ENCODE assay signal across 23 mouse cellular contexts in the genomic region with DNA sequence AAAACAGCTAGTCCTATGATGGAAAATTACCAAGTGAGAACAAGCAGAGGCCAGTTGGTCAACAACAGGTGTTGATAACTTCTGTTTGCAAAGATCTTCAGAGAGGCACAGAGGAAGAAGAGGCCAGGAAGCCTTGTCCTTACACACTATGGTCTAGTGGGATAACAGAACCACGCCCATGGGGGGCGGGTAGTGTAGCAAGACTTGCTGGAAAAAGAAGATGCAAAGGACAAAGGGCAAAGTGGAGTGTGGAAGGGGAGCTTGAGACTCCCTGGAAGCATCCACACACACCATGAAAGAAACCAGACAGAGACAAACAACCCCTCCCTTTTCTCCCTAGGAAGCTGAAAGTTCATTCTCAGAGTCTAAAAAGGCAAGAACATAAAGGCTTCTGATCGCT. TPM values are rescaled to one million over a fixed set of nuclear protein-coding genes. Genes with fewer than 3 reads are reported as not detected.
A peak's percentile ranks its signal among the peaks of the same experiment; 100 is the strongest.
DNase-seq lines count a peak whose midpoint lies in the region; ATAC-seq and TF ChIP-seq lines count a peak whose summit lies in the region.
"Had no signal": no experiment of that assay in that cellular context is flagged by ENCODE, and none has a peak within 500 bp of the region (broad histone marks: within the 10 kb centered on the region; RNA-seq: fewer than 3 reads in every experiment).

No protein-coding gene starts in this region.

- H3K36me3 ChIP-seq in heart, embryonic 13.5 days, result peaks cover 13% of the 10 kb centered on the region
- peaks cover 7% of the 10 kb centered on the region; the same call in 1 of the 2 replicates for H3K36me3 ChIP-seq in heart, embryonic 12.5 days
- no peaks in the 10 kb centered on the region for H3K36me3 ChIP-seq in midbrain, embryonic 11.5 days (ENCODE audit: control insufficient read depth, insufficient read depth, low read length)
- H3K36me3 ChIP-seq in midbrain, postnatal 0 days (ENCODE audit: insufficient read depth, low read length), result 0 out of 2 replicates have a peak, but pooled peaks cover 3% of the 10 kb centered on the region
- H3K36me3 ChIP-seq in forebrain, embryonic 11.5 days (ENCODE audit: control insufficient read depth, insufficient read depth, low read length), result no peaks in the 10 kb centered on the region
- H3K36me3 ChIP-seq: hindbrain, embryonic 12.5 days; intestine, embryonic 15.5 days had no signal

- WGBS in heart, embryonic 13.5 days, result 68% methylated on average over 3 of the region's 3 CpGs
- 85% methylated on average over 3 of the region's 3 CpGs for WGBS in heart, embryonic 12.5 days
- WGBS in midbrain, embryonic 11.5 days, result 87% methylated on average over 3 of the region's 3 CpGs
- WGBS in midbrain, postnatal 0 days, result 89% methylated on average over 3 of the region's 3 CpGs
- WGBS in forebrain, embryonic 11.5 days, result 99% methylated on average over 3 of the region's 3 CpGs

- peak; percentile 51 for DNase-seq in midbrain, embryonic 11.5 days (ENCODE audit: low spot score, missing footprints)
- no peak for DNase-seq in midbrain, postnatal 0 days (ENCODE audit: low spot score)
- peak; percentile 50 for DNase-seq in c-Kit-positive CD71-positive TER-119-positive erythroid progenitor cells, embryonic 14.5 days (ENCODE audit: low spot score)
- no peak for DNase-seq in urinary bladder, postnatal 10 days (ENCODE audit: low spot score)
- no peak for DNase-seq in forebrain, embryonic 11.5 days (ENCODE audit: low spot score)
- DNase-seq: adrenal gland, postnatal 10 days; B cell, adult 2 months; cerebellum, adult 11-12 months; cerebellum, postnatal 25 days; layer of hippocampus, postnatal 36 days; left cerebral cortex, postnatal 4 days; lung, postnatal 4 days; right cerebral cortex, postnatal 14 days; thymus, postnatal 25 days had no signal

- TF ChIP-seq CTCF in midbrain, postnatal 0 days (IDR thresholded peaks at IDR 0.05), result no peak

- peaks cover 60% of the 10 kb centered on the region for H3K4me1 ChIP-seq in heart, embryonic 13.5 days
- H3K4me1 ChIP-seq in heart, embryonic 12.5 days (replicated peaks), result peaks cover 50% of the 10 kb centered on the region
- H3K4me1 ChIP-seq in midbrain, embryonic 11.5 days (ENCODE audit: control insufficient read depth, insufficient read depth, low read length), result peaks cover 19% of the 10 kb centered on the region
- peaks cover 12% of the 10 kb centered on the region; the same call in 1 of the 2 replicates for H3K4me1 ChIP-seq in midbrain, postnatal 0 days (ENCODE audit: insufficient read depth, low read length)
- peaks cover 12% of the 10 kb centered on the region; the same call in 1 of the 2 replicates for H3K4me1 ChIP-seq in forebrain, embryonic 11.5 days (replicated peaks; ENCODE audit: control insufficient read depth, insufficient read depth, low read length)

- no peaks in the 10 kb centered on the region for H3K9me3 ChIP-seq in heart, embryonic 13.5 days
- H3K9me3 ChIP-seq in heart, embryonic 12.5 days (replicated peaks), result no peaks in the 10 kb centered on the region
- H3K9me3 ChIP-seq in midbrain, embryonic 11.5 days (ENCODE audit: control insufficient read depth, low read length), result no peaks in the 10 kb centered on the region
- no peaks in the 10 kb centered on the region for H3K9me3 ChIP-seq in midbrain, postnatal 0 days (ENCODE audit: low read length)
- no peaks in the 10 kb centered on the region for H3K9me3 ChIP-seq in forebrain, embryonic 11.5 days (ENCODE audit: control insufficient read depth, low read length)
- H3K9me3 ChIP-seq: forebrain, embryonic 13.5 days; G1E; hindbrain, embryonic 12.5 days; intestine, embryonic 15.5 days; midbrain, embryonic 10.5 days; neural tube, embryonic 13.5 days; stomach, embryonic 15.5 days had no signal

- H3K4me2 ChIP-seq in heart, embryonic 13.5 days, result peak overlapping the region; percentile 0; the same call in 1 of the 2 replicates
- H3K4me2 ChIP-seq in heart, embryonic 12.5 days, result no peak overlapping the region
- no peak overlapping the region for H3K4me2 ChIP-seq in midbrain, embryonic 11.5 days
- no peak overlapping the region for H3K4me2 ChIP-seq in midbrain, postnatal 0 days (ENCODE audit: low read depth, low read length, poor library complexity, severe bottlenecking)
- no peak overlapping the region for H3K4me2 ChIP-seq in forebrain, embryonic 11.5 days (ENCODE audit: low read depth, low read length, severe bottlenecking)
- H3K4me2 ChIP-seq: forebrain, embryonic 13.5 days; hindbrain, embryonic 12.5 days; intestine, embryonic 15.5 days; neural tube, embryonic 13.5 days; stomach, embryonic 15.5 days had no signal

- no peak for ATAC-seq in heart, embryonic 13.5 days (ENCODE audit: extremely low read depth, insufficient number of reproducible peaks, low FRiP score, low TSS enrichment)
- no peak for ATAC-seq in heart, embryonic 12.5 days (ENCODE audit: insufficient number of reproducible peaks, low FRiP score)
- ATAC-seq in midbrain, embryonic 11.5 days (ENCODE audit: low FRiP score), result no peak
- ATAC-seq in midbrain, postnatal 0 days (ENCODE audit: low FRiP score), result no peak
- no peak for ATAC-seq in forebrain, embryonic 11.5 days (replicated peaks; ENCODE audit: low FRiP score)
- ATAC-seq: forebrain, embryonic 13.5 days; intestine, embryonic 15.5 days had no signal

- H3K4me3 ChIP-seq in heart, embryonic 13.5 days, result no peak overlapping the region
- H3K4me3 ChIP-seq in heart, embryonic 12.5 days, result no peak overlapping the region
- no peak overlapping the region for H3K4me3 ChIP-seq in midbrain, embryonic 11.5 days (ENCODE audit: low read depth, low read length)
- no peak overlapping the region for H3K4me3 ChIP-seq in midbrain, postnatal 0 days (ENCODE audit: low read depth, low read length)
- H3K4me3 ChIP-seq in forebrain, embryonic 11.5 days (ENCODE audit: low read depth, low read length), result no peak overlapping the region
- H3K4me3 ChIP-seq: forebrain, embryonic 13.5 days; hindbrain, embryonic 12.5 days; intestine, embryonic 15.5 days; midbrain, embryonic 10.5 days; neural tube, embryonic 13.5 days; stomach, embryonic 15.5 days had no signal

- H3K27ac ChIP-seq in heart, embryonic 13.5 days (replicated peaks), result no peak overlapping the region
- no peak overlapping the region for H3K27ac ChIP-seq in heart, embryonic 12.5 days (ENCODE audit: poor library complexity, severe bottlenecking)
- no peak overlapping the region for H3K27ac ChIP-seq in midbrain, embryonic 11.5 days (ENCODE audit: low read depth, low read length)
- H3K27ac ChIP-seq in midbrain, postnatal 0 days (ENCODE audit: low read depth, low read length), result no peak overlapping the region
- H3K27ac ChIP-seq in forebrain, embryonic 11.5 days (ENCODE audit: low read depth, low read length), result no peak overlapping the region
- H3K27ac ChIP-seq: forebrain, embryonic 13.5 days; hindbrain, embryonic 12.5 days; intestine, embryonic 15.5 days; midbrain, embryonic 10.5 days; neural tube, embryonic 13.5 days; stomach, embryonic 15.5 days had no signal

- H3K9ac ChIP-seq in heart, embryonic 13.5 days, result no peak overlapping the region
- no peak overlapping the region for H3K9ac ChIP-seq in heart, embryonic 12.5 days
- H3K9ac ChIP-seq in midbrain, embryonic 11.5 days (ENCODE audit: low read length), result no peak overlapping the region
- no peak overlapping the region for H3K9ac ChIP-seq in midbrain, postnatal 0 days (replicated peaks; ENCODE audit: low read length, poor library complexity, severe bottlenecking)
- no peak overlapping the region for H3K9ac ChIP-seq in forebrain, embryonic 11.5 days (ENCODE audit: low read length)
- H3K9ac ChIP-seq: forebrain, embryonic 13.5 days; hindbrain, embryonic 12.5 days; intestine, embryonic 15.5 days; neural tube, embryonic 13.5 days; stomach, embryonic 15.5 days had no signal

- no peaks in the 10 kb centered on the region for H3K27me3 ChIP-seq in heart, embryonic 13.5 days (replicated peaks)
- no peaks in the 10 kb centered on the region for H3K27me3 ChIP-seq in heart, embryonic 12.5 days (replicated peaks)
- no peaks in the 10 kb centered on the region for H3K27me3 ChIP-seq in midbrain, embryonic 11.5 days (ENCODE audit: control insufficient read depth, insufficient read depth, low read length)
- H3K27me3 ChIP-seq in midbrain, postnatal 0 days (ENCODE audit: insufficient read depth, low read length), result no peaks in the 10 kb centered on the region
- H3K27me3 ChIP-seq in forebrain, embryonic 11.5 days (ENCODE audit: control insufficient read depth, insufficient read depth, low read length), result no peaks in the 10 kb centered on the region
- H3K27me3 ChIP-seq: forebrain, embryonic 13.5 days; hindbrain, embryonic 12.5 days; intestine, embryonic 15.5 days; neural tube, embryonic 13.5 days; stomach, embryonic 15.5 days had no signal

RNA-seq across cellular contexts. Expression of gene Ints3, which starts 3.8 kb away (rescaled TPM):
- 17.5 and 19.8 TPM in 2 replicates for polyA plus RNA-seq in heart, embryonic 13.5 days (2015; fragmentation: Nextera tagmentation; extraction: Ambion mirVana)
- polyA plus RNA-seq in heart, embryonic 12.5 days (2016; fragmentation: Nextera tagmentation; extraction: Ambion mirVana), result 31.1 and 32.2 TPM in 2 replicates
- 34.4 and 34.7 TPM in 2 replicates for polyA plus RNA-seq in midbrain, embryonic 11.5 days (2014; fragmentation: Nextera tagmentation; extraction: Ambion mirVana)
- total RNA-seq in midbrain, postnatal 0 days (2014; rRNA removed), result 58.5 and 61.8 TPM in 2 replicates
- polyA plus RNA-seq in midbrain, postnatal 0 days (2015; fragmentation: Nextera tagmentation; extraction: Ambion mirVana), result 19.7 and 22.3 TPM in 2 replicates
- 50.5 and 55.3 TPM in 2 replicates for polyA plus RNA-seq in forebrain, embryonic 11.5 days (2014; fragmentation: Nextera tagmentation; extraction: Ambion mirVana)

RNA-seq across cellular contexts. Expression of gene Npr1, which starts 36.1 kb away (rescaled TPM):
- polyA plus RNA-seq in heart, embryonic 13.5 days (2015; fragmentation: Nextera tagmentation; extraction: Ambion mirVana), result 9.7 and 11.4 TPM in 2 replicates
- 8.2 and 8.9 TPM in 2 replicates for polyA plus RNA-seq in heart, embryonic 12.5 days (2016; fragmentation: Nextera tagmentation; extraction: Ambion mirVana)
- polyA plus RNA-seq in midbrain, embryonic 11.5 days (2014; fragmentation: Nextera tagmentation; extraction: Ambion mirVana), result 2.4 and 2.7 TPM in 2 replicates
- total RNA-seq in midbrain, postnatal 0 days (2014; rRNA removed), result 4.0 and 4.1 TPM in 2 replicates
- 1.5 and 2.0 TPM in 2 replicates for polyA plus RNA-seq in midbrain, postnatal 0 days (2015; fragmentation: Nextera tagmentation; extraction: Ambion mirVana)
- polyA plus RNA-seq in forebrain, embryonic 11.5 days (2014; fragmentation: Nextera tagmentation; extraction: Ambion mirVana), result 2.0 and 2.8 TPM in 2 replicates
- total RNA-seq: G1E had no signal
- polyA plus RNA-seq: G1E had no signal

RNA-seq across cellular contexts. Expression of gene Slc27a3, which starts 39.8 kb away (rescaled TPM):
- polyA plus RNA-seq in heart, embryonic 13.5 days (2015; fragmentation: Nextera tagmentation; extraction: Ambion mirVana), result 5.5 and 7.2 TPM in 2 replicates
- 9.9 and 10.3 TPM in 2 replicates for polyA plus RNA-seq in heart, embryonic 12.5 days (2016; fragmentation: Nextera tagmentation; extraction: Ambion mirVana)
- 9.3 and 10.0 TPM in 2 replicates for polyA plus RNA-seq in midbrain, embryonic 11.5 days (2014; fragmentation: Nextera tagmentation; extraction: Ambion mirVana)
- 64.8 and 86.6 TPM in 2 replicates for total RNA-seq in midbrain, postnatal 0 days (2014; rRNA removed)
- polyA plus RNA-seq in midbrain, postnatal 0 days (2015; fragmentation: Nextera tagmentation; extraction: Ambion mirVana), result 30.8 and 31.4 TPM in 2 replicates
- 13.6 and 14.2 TPM in 2 replicates for polyA plus RNA-seq in forebrain, embryonic 11.5 days (2014; fragmentation: Nextera tagmentation; extraction: Ambion mirVana)

RNA-seq across cellular contexts. Expression of gene Ilf2, which starts 46.4 kb away (rescaled TPM):
- 116 and 125 TPM in 2 replicates for polyA plus RNA-seq in heart, embryonic 13.5 days (2015; fragmentation: Nextera tagmentation; extraction: Ambion mirVana)
- polyA plus RNA-seq in heart, embryonic 12.5 days (2016; fragmentation: Nextera tagmentation; extraction: Ambion mirVana), result 135 and 137 TPM in 2 replicates
- 338 and 369 TPM in 2 replicates for polyA plus RNA-seq in midbrain, embryonic 11.5 days (2014; fragmentation: Nextera tagmentation; extraction: Ambion mirVana)
- total RNA-seq in midbrain, postnatal 0 days (2014; rRNA removed), result 136 and 147 TPM in 2 replicates
- 177 and 182 TPM in 2 replicates for polyA plus RNA-seq in midbrain, postnatal 0 days (2015; fragmentation: Nextera tagmentation; extraction: Ambion mirVana)
- 365 and 366 TPM in 2 replicates for polyA plus RNA-seq in forebrain, embryonic 11.5 days (2014; fragmentation: Nextera tagmentation; extraction: Ambion mirVana)

Comparison
In these comparisons a context has a peak if more than half of its experiments do, and no peak if none do; other contexts are left out.
1. DNase-seq: peak in midbrain, embryonic 11.5 days (single experiment) and c-Kit-positive CD71-positive TER-119-positive erythroid progenitor cells, embryonic 14.5 days (single experiment); none in midbrain, postnatal 0 days (single experiment), urinary bladder, postnatal 10 days (single experiment) and forebrain, embryonic 11.5 days (single experiment).